Mouse (Mus musculus) midbrain, embryonic 11.5 days (tissue): ENCODE data around the gene Bicc1. TPM values are rescaled to one million over a fixed set of nuclear protein-coding genes. Genes with fewer than 3 reads are reported as not detected.

Experiments used
- ATAC-seq: fragments of 200-750 bp; cut with Nextera tagmentation; 2 replicates; pipeline ENCODE4 v1.8.0; 2017; ENCODE audit warnings: moderate TSS enrichment, moderate library complexity; ENCODE audit not compliant: low FRiP score
- DNase-seq: peaks from one replicate; pipeline ENCODE4 v3.0.0; 2015; ENCODE audit warnings: low spot score; ENCODE audit errors: missing footprints
- H3K27ac ChIP-seq: fragments of 300-500 bp; sonication (generic); 2 replicates; pipeline ENCODE4 v1.5.1; 2014; ENCODE audit warnings: low read depth, low read length
- H3K27me3 ChIP-seq: fragments of 300-500 bp; sonication (generic); 2 replicates; pipeline ENCODE4 v1.6.1; 2014; ENCODE audit warnings: mild to moderate bottlenecking, low read length, moderate library complexity, mixed read lengths; ENCODE audit not compliant: control insufficient read depth, insufficient read depth
- H3K36me3 ChIP-seq: fragments of 300-500 bp; sonication (generic); 2 replicates; pipeline ENCODE4 v1.6.1; 2014; ENCODE audit warnings: mild to moderate bottlenecking, low read length, moderate library complexity, mixed read lengths; ENCODE audit not compliant: control insufficient read depth, insufficient read depth
- H3K4me1 ChIP-seq: fragments of 300-500 bp; sonication (generic); 2 replicates; pipeline ENCODE4 v1.6.1; 2014; ENCODE audit warnings: low read length; ENCODE audit not compliant: control insufficient read depth, insufficient read depth
- H3K4me2 ChIP-seq: fragments of 300-500 bp; sonication (generic); 2 replicates; pipeline ENCODE4 v1.6.1; 2014; ENCODE audit warnings: mild to moderate bottlenecking, moderate library complexity
- H3K4me3 ChIP-seq: fragments of 300-500 bp; sonication (generic); 2 replicates; pipeline ENCODE4 v1.5.1; 2014; ENCODE audit warnings: low read depth, low read length
- H3K9ac ChIP-seq: fragments of 300-500 bp; sonication (generic); 2 replicates; pipeline ENCODE4 v1.6.1; 2014; ENCODE audit warnings: low read length
- H3K9me3 ChIP-seq: fragments of 300-500 bp; sonication (generic); 2 replicates; pipeline ENCODE4 v1.6.1; 2016; ENCODE audit warnings: low read length; ENCODE audit not compliant: control insufficient read depth
- WGBS: fragments of 180-500 bp; shearing (Covaris S2); extraction: QIAGEN DNeasy Blood & Tissue Kit; methylation state at CpG from one replicate; pipeline ENCODE4 v1.1.7; 2014; 5-methylcytosine and 5-hydroxymethylcytosine counted together
- polyA plus RNA-seq: library from polyadenylated mRNA; unstranded; fragments of >200 nt; fragmentation: Nextera tagmentation; extraction: Ambion mirVana; gene quantifications from 2 replicates; pipeline ENCODE4 v1.2.1, GENCODE M21; 2014

Gene Bicc1
- polyA plus RNA-seq, 1 experiment from 2014 or later: 9.2 TPM

DNA sequence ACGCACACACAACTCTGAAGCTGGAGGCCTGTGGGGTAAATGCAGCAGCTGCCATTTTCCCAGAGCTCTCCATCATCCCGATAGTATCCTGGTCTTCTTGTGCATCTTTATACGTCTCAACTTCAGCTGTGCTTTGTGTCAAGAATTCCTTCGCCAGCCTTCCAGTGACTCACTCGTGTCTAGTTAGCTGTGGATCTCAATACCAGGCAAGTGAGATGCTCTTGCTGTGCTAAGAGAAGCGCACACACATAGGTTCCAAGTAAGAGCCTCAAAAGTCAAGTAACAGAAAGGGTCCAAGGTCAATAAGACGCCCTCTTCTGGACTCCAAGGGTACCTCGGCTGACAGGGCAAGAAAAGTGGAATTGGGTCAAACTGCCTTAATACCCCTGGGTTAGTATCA, 37.0 kb downstream of the Bicc1 start:
- Histone ChIP-seq H3K9me3 (no peaks in the 10 kb centered on the region), H3K36me3 (no peaks in the 10 kb centered on the region), H3K9ac (no peak overlapping the region), H3K4me1 (no peaks in the 10 kb centered on the region), H3K27ac (no peak overlapping the region), H3K27me3 (no peaks in the 10 kb centered on the region), H3K4me2 (no peak overlapping the region), H3K4me3 (no peak overlapping the region)
- DNase-seq (no peak), ATAC-seq (no peak)
- 80% methylated on average over 8 of the region's 8 CpGs for WGBS

DNA sequence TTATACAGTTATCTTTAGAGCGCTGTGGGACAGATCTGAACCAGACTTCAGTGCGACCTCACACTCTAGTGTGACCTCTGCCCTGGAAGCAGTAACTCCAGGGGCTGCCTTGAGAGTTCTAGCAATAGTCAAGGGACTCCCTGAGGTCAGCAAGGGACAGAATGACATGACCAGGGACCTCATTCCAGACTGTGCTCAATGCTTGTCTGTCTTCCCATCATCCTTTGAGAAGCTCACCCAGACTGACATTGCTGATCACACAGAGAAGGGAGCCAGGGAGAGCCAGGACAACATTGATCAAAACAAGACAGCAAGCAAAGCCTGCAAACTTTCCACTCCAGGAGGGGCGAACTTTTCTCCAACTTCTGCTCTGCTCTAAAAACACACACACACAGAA, 38.7 kb downstream of the Bicc1 start:
- no peak overlapping the region for H3K9ac ChIP-seq
- H3K27me3 ChIP-seq: no peaks in the 10 kb centered on the region
- H3K4me2 ChIP-seq: no peak overlapping the region
- H3K36me3 ChIP-seq: no peaks in the 10 kb centered on the region
- no peak overlapping the region for H3K4me3 ChIP-seq
- H3K27ac ChIP-seq: no peak overlapping the region
- no peaks in the 10 kb centered on the region for H3K4me1 ChIP-seq
- H3K9me3 ChIP-seq: no peaks in the 10 kb centered on the region
- WGBS: 81% methylated on average over 3 of the region's 3 CpGs
- no peak for DNase-seq
- ATAC-seq: no peak

DNA sequence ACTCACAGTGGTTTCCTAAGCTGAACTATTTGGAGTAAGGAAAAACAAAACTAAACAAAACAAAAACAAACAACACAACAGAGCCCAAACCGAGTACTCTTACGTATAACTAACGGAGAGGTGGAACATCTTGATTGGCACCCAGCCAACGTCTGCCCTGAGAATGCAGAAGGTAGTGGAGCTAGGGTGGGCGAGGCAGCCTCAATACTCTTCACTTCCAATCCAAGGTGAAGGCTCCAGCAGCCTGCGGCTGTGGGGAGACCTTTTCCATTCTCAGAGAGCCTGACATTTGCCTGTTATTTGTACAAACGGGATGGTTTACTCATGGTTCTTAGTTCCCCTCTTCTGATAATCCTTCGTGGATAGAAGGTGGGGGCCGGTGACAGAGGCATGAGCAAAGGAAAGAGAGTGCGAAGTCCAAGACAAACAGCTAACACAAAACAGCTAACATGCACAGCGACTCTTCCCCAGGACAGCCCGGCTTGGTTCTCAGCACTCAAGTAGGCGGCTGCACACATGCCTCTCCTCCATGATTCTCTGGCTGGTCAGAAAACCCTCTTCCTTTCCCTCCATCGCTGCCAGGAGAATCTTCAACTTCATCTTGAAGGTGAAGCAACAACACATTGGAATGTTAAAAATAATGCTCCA, 39.3 kb downstream of the Bicc1 start:
- no peak overlapping the region for H3K9ac ChIP-seq
- no peak overlapping the region for H3K4me3 ChIP-seq
- H3K4me1 ChIP-seq: no peaks in the 10 kb centered on the region
- H3K9me3 ChIP-seq: no peaks in the 10 kb centered on the region
- no peaks in the 10 kb centered on the region for H3K27me3 ChIP-seq
- H3K36me3 ChIP-seq: no peaks in the 10 kb centered on the region
- ATAC-seq (no peak), DNase-seq (no peak)
- 81% methylated on average over 14 of the region's 14 CpGs for WGBS
- H3K27ac ChIP-seq: no peak overlapping the region
- no peak overlapping the region for H3K4me2 ChIP-seq

DNA sequence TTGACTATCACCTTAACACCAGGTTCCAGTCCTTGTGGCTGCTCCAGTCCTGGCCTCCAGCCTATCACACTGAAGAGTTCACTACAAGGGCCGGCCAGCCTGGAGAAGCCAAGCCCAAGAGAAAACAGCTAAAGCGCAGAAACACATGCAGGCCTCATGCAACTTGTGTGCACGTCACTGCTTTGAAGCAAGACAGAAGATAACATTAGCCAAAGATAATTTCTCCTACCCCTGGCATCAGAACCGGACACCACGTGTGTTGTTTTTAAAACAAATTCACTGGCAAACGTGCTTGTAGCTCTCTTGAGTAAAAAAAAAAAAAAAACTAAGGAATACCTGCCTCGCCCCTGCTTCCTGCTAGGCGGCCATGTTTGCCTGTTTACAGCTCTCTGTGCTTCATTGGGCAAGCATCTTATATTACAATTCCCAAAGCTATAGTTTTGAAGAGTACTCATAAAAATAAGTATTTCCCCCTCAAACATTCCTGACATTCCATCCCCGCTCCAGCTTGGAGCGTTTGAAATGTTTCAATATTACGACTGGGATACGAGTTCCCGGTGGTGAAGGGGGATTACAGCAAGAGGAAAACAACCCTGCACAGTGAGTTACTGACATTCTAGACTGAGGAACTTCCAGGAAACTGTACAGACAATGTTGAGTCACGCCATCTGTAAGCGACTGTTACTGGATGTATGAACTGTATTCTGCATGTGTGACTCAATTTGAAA, 40.2 kb downstream of the Bicc1 start:
- no peak for DNase-seq
- Histone ChIP-seq H3K27ac (no peak overlapping the region), H3K36me3 (no peaks in the 10 kb centered on the region), H3K27me3 (no peaks in the 10 kb centered on the region), H3K4me3 (no peak overlapping the region), H3K4me2 (no peak overlapping the region), H3K9ac (no peak overlapping the region), H3K4me1 (no peaks in the 10 kb centered on the region), H3K9me3 (no peaks in the 10 kb centered on the region)
- WGBS: 82% methylated on average over 15 of the region's 15 CpGs
- no peak for ATAC-seq

DNA sequence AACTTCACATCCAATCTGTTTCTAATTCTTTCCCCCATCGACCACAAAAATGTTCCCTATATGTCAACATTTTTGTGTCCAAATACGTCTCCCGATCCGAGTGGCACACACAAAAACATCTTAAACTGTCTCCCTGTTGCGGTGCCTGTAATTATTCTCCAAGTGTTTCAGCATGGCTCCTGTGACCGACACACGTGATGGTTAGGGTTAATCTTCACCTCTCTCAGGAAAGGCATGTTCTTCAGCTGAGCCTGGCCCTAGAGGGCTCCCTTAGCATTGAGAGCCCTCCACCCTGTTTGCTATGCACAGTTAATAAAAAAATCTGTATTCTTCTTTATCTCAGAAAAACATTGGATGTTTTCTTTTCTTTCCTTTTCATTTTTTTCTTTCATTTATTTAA, 41.7 kb downstream of the Bicc1 start:
- H3K4me1 ChIP-seq: no peaks in the 10 kb centered on the region
- DNase-seq: no peak
- H3K27me3 ChIP-seq: no peaks in the 10 kb centered on the region
- H3K4me2 ChIP-seq: no peak overlapping the region
- no peak overlapping the region for H3K9ac ChIP-seq
- 90% methylated on average over 7 of the region's 7 CpGs for WGBS
- no peak overlapping the region for H3K4me3 ChIP-seq
- no peak for ATAC-seq
- H3K36me3 ChIP-seq: no peaks in the 10 kb centered on the region
- H3K9me3 ChIP-seq: no peaks in the 10 kb centered on the region
- H3K27ac ChIP-seq: no peak overlapping the region

DNA sequence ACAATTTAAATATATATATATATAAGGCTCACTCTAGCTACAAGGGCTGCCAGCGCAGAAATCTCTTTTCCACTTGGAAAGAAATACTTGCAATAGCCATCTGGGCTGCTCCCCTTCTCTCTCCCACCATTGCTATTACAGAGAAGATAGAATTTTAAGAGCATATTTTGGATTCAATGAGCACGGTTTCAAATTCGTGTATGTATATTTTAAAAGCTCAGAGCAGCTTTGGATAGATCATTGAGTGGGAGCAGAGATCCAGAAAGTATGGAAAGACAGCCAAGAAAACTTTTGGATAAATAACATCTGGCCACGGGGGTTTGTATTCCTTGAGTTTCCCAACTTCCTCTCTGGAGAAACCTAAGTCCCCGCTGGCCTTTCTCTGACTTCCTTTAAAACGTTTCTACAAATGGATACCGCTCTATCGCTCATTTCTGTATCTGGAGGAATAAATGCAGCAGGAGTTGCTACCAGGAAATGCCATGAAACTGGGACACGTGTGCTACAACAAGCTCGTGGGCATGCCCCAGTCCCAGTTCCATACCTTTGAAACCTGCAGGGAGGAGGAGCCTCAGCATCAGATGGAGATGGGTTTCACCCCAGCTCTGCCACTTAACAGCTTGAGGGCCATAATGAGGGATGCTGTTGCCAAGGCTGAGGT, 45.1 kb downstream of the Bicc1 start:
- Histone ChIP-seq H3K27ac (no peak overlapping the region), H3K27me3 (no peaks in the 10 kb centered on the region), H3K4me3 (no peak overlapping the region), H3K36me3 (no peaks in the 10 kb centered on the region), H3K4me1 (no peaks in the 10 kb centered on the region), H3K9ac (no peak overlapping the region), H3K4me2 (no peak overlapping the region), H3K9me3 (no peaks in the 10 kb centered on the region)
- DNase-seq (no peak), ATAC-seq (no peak)
- WGBS: 88% methylated on average over 10 of the region's 10 CpGs

DNA sequence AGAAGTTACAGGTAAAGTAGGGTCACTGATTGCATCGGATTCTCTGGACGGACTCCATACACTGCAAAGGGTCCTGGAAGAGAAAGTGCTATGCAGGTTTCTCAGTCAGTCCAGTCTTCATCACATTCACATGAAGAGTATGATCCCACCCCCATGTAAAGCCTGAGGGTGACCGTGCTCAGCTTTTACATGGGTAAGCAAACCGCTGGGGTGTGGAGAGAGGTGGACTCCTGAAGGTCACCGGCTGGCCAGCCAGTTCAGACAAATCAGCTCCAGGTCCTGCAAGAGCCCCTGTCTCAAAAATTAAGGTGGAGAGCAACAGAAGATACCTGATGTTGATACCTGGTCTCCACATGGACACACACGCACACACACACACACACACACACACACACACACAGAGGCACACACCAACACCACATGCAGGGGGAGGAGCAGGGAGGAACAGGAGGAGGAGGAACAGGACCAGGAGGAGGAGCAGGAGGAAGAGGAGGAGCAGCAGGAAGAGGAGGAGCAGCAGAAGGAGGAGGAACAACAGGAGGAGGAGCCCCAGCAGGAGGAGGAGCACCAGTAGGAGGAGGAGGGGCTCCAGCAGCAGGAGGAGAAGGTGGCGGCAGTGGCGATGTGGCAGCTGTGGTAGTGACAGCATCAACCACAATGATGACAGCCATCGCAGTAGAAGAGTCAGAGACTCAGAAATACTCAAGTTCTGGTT, 52.9 kb downstream of the Bicc1 start:
- no peaks in the 10 kb centered on the region for H3K4me1 ChIP-seq
- H3K4me2 ChIP-seq: no peak overlapping the region
- DNase-seq (no peak), ATAC-seq (no peak)
- H3K36me3 ChIP-seq: no peaks in the 10 kb centered on the region
- no peaks in the 10 kb centered on the region for H3K9me3 ChIP-seq
- H3K27ac ChIP-seq: no peak overlapping the region
- no peaks in the 10 kb centered on the region for H3K27me3 ChIP-seq
- whole genome bisulfite sequencing: 92% methylated on average over 9 of the region's 9 CpGs
- H3K9ac ChIP-seq: no peak overlapping the region
- H3K4me3 ChIP-seq: no peak overlapping the region

DNA sequence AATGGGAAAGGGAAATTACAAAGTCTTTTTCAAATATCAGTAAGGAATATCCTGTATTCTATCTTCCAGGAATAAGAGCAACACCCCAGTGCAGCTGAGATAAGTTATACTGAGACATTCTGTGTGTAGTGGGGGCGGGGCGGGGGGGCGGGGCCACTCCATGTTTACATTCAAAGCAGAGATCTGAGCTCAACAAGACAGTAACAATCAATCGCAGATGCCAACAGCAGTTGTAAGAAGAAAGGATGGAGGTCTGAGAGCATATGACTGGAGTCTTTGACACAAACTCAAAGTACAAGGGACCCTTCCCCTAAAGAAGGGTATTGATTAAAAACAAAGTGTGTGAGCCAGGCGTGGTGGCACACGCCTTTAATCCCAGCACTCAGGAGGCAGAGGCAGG, 54.7 kb downstream of the Bicc1 start:
- ATAC-seq (no peak), DNase-seq (no peak)
- Histone ChIP-seq H3K4me1 (peaks cover 2% of the 10 kb centered on the region; the same call in 1 of the 2 replicates), H3K9me3 (no peaks in the 10 kb centered on the region), H3K36me3 (no peaks in the 10 kb centered on the region), H3K4me2 (no peak overlapping the region), H3K27me3 (no peaks in the 10 kb centered on the region), H3K27ac (no peak overlapping the region), H3K9ac (no peak overlapping the region), H3K4me3 (no peak overlapping the region)
- 73% methylated on average over 6 of the region's 6 CpGs for WGBS
